Mouse (Mus musculus): ENCODE data around the gene Slc46a1. TPM values are rescaled to one million over a fixed set of nuclear protein-coding genes. Genes with fewer than 3 reads are reported as not detected.
A peak's percentile ranks its signal among the peaks of the same experiment; 100 is the strongest.

Slc46a1 gene
- polyA plus RNA-seq (2015; fragmentation: Nextera tagmentation; extraction: Ambion mirVana) = 15.7 and 16.2 TPM in 2 replicates

DNA sequence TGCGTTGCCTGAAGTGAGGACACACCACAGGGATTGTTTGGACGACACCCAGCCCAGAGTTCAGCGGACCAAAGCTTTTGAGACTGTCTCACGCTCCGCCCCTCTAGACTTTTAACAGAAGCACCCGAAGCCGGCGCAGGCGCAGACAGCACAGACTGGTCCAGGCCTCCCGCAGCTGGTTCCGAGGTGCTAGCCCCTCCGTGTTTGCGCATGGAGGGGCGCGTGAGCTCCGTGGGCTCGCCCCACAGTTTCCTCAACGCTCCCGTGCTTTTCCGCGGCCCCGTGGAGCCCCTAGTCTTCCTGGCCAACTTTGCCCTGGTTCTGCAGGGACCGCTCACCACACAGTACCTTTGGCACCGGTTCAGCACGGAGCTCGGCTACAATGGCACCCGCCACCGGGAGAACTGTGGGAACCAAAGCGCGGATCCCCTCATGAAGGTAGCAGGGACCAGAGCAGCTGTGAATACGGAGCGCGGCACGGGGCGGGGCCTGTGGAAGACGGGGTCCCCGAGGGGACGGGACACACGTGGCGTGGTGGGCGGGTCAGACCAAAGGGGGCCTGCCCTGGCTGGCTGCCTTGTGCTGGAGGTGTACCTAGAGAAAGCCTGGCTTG is at the start of gene Slc46a1:
Gene Slc46a1, plus strand, starts transcription at position 130 of the 613 bp plus-strand sequence.
- Histone ChIP-seq H3K4me1 (peaks cover 16% of the 10 kb centered on the region), H3K4me3 (peak within 1 kb of the TSS; percentile 80), H3K9me3 (replicated peaks) (0 out of 2 replicates have a peak, but pooled peaks cover 4% of the 10 kb centered on the region), H3K9ac (peak within 1 kb of the TSS; percentile 83), H3K27me3 (no peaks in the 10 kb centered on the region), H3K27ac (peak within 1 kb of the TSS; percentile 86), H3K4me2 (peak within 1 kb of the TSS; percentile 87), H3K36me3 (ENCODE audit: poor library complexity, severe bottlenecking) (no peaks in the 10 kb centered on the region)
- peak; percentile 95 for ATAC-seq
- under 1% methylated on average over 41 of the region's 41 CpGs for WGBS

DNA sequence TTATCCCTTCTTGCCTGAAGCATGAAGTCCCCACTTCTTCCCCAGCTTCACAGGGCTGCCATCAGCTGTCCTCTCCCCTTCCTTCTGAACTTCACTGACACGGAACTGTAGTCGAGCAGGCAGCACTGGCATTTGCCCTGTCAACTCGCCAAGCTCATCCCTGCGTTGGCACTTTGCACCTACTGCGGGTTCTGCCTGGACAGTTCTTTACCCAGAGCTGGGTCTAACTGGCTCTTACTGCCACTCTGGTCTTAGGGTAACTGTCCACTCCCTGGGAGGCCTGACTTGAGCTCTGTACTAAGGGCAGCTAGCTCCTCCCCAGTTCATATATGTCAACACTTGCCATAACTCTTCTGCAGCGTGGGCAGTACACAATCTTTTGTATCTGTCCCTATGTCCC is 48.6 kb upstream of the Slc46a1 start:
- peaks cover 4% of the 10 kb centered on the region; the same call in 1 of the 2 replicates for H3K27me3 ChIP-seq
- no peak overlapping the region for H3K4me3 ChIP-seq
- ATAC-seq = no peak
- H3K9ac ChIP-seq = no peak overlapping the region
- WGBS = 88% methylated on average over 6 of the region's 6 CpGs
- H3K27ac ChIP-seq = no peak overlapping the region
- H3K9me3 ChIP-seq (replicated peaks) = no peaks in the 10 kb centered on the region
- H3K4me1 ChIP-seq = no peaks in the 10 kb centered on the region
- no peaks in the 10 kb centered on the region for H3K36me3 ChIP-seq (ENCODE audit: poor library complexity, severe bottlenecking)
- H3K4me2 ChIP-seq = no peak overlapping the region

GRCm38 (mm10) chr11:78420263-78420889 is 45.1 kb upstream of the Slc46a1 start:
- no peak for ATAC-seq

DNA sequence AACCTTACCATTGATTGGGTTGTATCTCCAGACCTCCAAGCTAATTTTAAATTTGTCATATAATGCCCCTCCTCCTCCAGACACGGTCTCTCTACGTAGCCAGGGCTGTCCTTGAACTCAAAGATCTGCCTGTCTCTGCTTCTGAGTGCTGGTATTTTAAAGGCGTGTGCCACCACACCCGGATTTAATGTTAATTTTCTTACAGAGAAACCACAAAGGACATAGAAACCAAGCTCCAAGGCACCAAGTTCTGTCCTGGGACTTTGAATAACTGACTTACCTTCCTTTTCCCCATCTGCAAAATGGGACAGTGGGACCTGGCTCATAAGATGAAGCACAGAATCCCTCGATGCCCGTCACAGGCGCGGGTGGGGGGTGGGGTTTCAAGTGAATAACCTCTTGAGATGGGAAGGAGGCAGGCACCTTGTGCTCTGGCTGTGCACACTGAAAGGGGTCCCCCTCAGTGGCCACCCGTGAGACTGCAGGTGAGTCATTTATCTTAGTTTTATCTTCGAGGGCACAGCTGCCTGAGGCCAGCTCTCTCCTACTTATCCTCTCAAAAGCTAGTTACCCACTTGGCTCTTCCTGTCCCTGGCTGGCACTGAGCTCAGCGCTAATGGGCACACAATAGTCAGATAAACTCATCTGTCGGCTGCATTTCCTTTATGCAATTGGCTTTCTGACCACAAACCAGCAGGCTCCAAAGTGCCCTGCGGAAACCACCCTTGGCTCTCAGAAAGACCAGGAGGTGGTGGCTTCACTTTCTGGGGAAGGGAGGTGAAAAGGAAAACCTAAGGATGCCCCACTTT is 44.1 kb upstream of the Slc46a1 start:
- Histone ChIP-seq H3K4me2 (no peak overlapping the region), H3K4me1 (no peaks in the 10 kb centered on the region), H3K27ac (no peak overlapping the region), H3K27me3 (0 out of 2 replicates have a peak, but pooled peaks cover 2% of the 10 kb centered on the region), H3K4me3 (no peak overlapping the region), H3K36me3 (ENCODE audit: poor library complexity, severe bottlenecking) (no peaks in the 10 kb centered on the region), H3K9me3 (replicated peaks) (no peaks in the 10 kb centered on the region), H3K9ac (no peak overlapping the region)
- WGBS = 71% methylated on average over 13 of the region's 13 CpGs
- ATAC-seq = no peak

More at GRCm38 (mm10) chr11:78420263-78420889, 45.1 kb upstream of the Slc46a1 start:
- Histone ChIP-seq H3K4me3 (no peak overlapping the region), H3K36me3 (ENCODE audit: poor library complexity, severe bottlenecking) (no peaks in the 10 kb centered on the region), H3K27me3 (0 out of 2 replicates have a peak, but pooled peaks cover 2% of the 10 kb centered on the region), H3K9me3 (replicated peaks) (no peaks in the 10 kb centered on the region), H3K27ac (no peak overlapping the region), H3K4me1 (no peaks in the 10 kb centered on the region), H3K9ac (no peak overlapping the region), H3K4me2 (no peak overlapping the region)
- WGBS = 86% methylated on average over 12 of the region's 12 CpGs

- Histone ChIP-seq H3K27ac (no peak within 1 kb of the TSS), H3K9me3 (replicated peaks) (no peaks in the 10 kb centered on the region), H3K4me2 (no peak within 1 kb of the TSS), H3K27me3 (0 out of 2 replicates have a peak, but pooled peaks cover 2% of the 10 kb centered on the region), H3K9ac (no peak within 1 kb of the TSS), H3K36me3 (ENCODE audit: poor library complexity, severe bottlenecking) (no peaks in the 10 kb centered on the region), H3K4me1 (no peaks in the 10 kb centered on the region), H3K4me3 (no peak within 1 kb of the TSS)
- no peak for ATAC-seq
- 31% methylated on average over 13 of the region's 13 CpGs for WGBS
Measured at GRCm38 (mm10) chr11:78422055-78422819, 43.3 kb upstream of the Slc46a1 start, which contains the start of gene Slc13a2. Slc13a2 (minus strand) TSS chr11:78422217.

DNA sequence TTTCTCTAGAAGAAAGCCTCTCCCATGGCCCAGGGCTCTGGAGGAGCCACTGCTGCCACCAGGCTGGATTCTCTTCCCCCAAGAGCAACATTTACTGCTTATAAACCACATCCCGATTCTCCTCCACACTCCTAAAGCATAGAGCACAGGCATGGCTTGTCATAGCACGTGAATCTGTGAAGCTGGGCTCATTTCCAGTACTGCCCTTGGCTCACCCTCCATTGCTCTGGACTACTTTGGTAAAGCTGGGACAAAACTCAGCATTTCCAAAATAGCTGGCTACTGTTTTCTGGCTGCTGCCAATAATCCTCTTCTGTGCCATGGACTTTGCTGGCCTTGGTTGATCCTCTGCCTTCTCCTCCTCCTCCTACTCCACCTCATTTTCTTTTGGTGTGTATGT is 41.1 kb upstream of the Slc46a1 start:
- no peak overlapping the region for H3K9ac ChIP-seq
- H3K36me3 ChIP-seq (ENCODE audit: poor library complexity, severe bottlenecking) = no peaks in the 10 kb centered on the region
- no peak overlapping the region for H3K27ac ChIP-seq
- H3K4me3 ChIP-seq = no peak overlapping the region
- no peaks in the 10 kb centered on the region for H3K9me3 ChIP-seq (replicated peaks)
- 85% methylated on average over 2 of the region's 2 CpGs for WGBS
- no peaks in the 10 kb centered on the region for H3K4me1 ChIP-seq
- 0 out of 2 replicates have a peak, but pooled peaks cover 2% of the 10 kb centered on the region for H3K27me3 ChIP-seq
- no peak overlapping the region for H3K4me2 ChIP-seq
- no peak for ATAC-seq

GRCm38 (mm10) chr11:78425572-78425971 is 39.9 kb upstream of the Slc46a1 start:
- no peak overlapping the region for H3K9ac ChIP-seq
- H3K4me3 ChIP-seq = no peak overlapping the region
- no peaks in the 10 kb centered on the region for H3K9me3 ChIP-seq (replicated peaks)
- H3K4me2 ChIP-seq = no peak overlapping the region
- H3K27me3 ChIP-seq = 0 out of 2 replicates have a peak, but pooled peaks cover 2% of the 10 kb centered on the region
- H3K4me1 ChIP-seq = no peaks in the 10 kb centered on the region
- 93% methylated on average over 1 of the region's 1 CpGs for WGBS
- H3K36me3 ChIP-seq (ENCODE audit: poor library complexity, severe bottlenecking) = no peaks in the 10 kb centered on the region
- ATAC-seq = no peak
- H3K27ac ChIP-seq = no peak overlapping the region

GRCm38 (mm10) chr11:78427655-78428054 is 37.8 kb upstream of the Slc46a1 start:
- no peak for ATAC-seq

DNA sequence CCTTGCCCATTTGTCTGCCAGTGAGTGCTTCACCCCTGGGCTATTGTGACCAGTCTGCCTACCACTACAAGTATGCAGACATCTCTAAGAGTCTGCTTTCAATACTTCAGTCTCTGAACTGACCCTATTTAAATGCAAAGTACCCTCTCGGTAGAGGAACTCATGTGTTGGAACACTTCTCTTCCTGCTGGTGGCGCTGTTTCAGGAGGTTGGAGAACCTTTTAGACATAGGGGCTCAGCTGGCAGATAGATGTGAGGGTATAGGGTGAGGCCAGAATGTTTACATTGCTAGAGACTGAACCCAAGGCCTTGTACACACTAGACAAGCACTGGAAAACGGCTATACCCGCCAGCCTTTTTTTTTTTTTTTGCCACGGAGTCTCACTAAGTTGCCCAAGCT is 37.2 kb upstream of the Slc46a1 start:
- no peak overlapping the region for H3K27ac ChIP-seq
- H3K9ac ChIP-seq = no peak overlapping the region
- no peak for ATAC-seq
- H3K4me1 ChIP-seq = no peaks in the 10 kb centered on the region
- H3K4me3 ChIP-seq = no peak overlapping the region
- H3K9me3 ChIP-seq (replicated peaks) = no peaks in the 10 kb centered on the region
- 77% methylated on average over 5 of the region's 5 CpGs for WGBS
- no peak overlapping the region for H3K4me2 ChIP-seq
- H3K27me3 ChIP-seq = no peaks in the 10 kb centered on the region
- no peaks in the 10 kb centered on the region for H3K36me3 ChIP-seq (ENCODE audit: poor library complexity, severe bottlenecking)

More at GRCm38 (mm10) chr11:78427655-78428054, 37.8 kb upstream of the Slc46a1 start:
- Histone ChIP-seq H3K4me1 (no peaks in the 10 kb centered on the region), H3K9ac (no peak overlapping the region), H3K4me2 (no peak overlapping the region), H3K9me3 (replicated peaks) (no peaks in the 10 kb centered on the region), H3K27ac (no peak overlapping the region), H3K36me3 (ENCODE audit: poor library complexity, severe bottlenecking) (no peaks in the 10 kb centered on the region), H3K27me3 (no peaks in the 10 kb centered on the region), H3K4me3 (no peak overlapping the region)
- WGBS = 95% methylated on average over 6 of the region's 6 CpGs

GRCm38 (mm10) chr11:78430195-78430878 is 35.2 kb upstream of the Slc46a1 start:
- H3K4me3 ChIP-seq = no peak overlapping the region
- H3K27ac ChIP-seq = no peak overlapping the region
- no peaks in the 10 kb centered on the region for H3K9me3 ChIP-seq (replicated peaks)
- WGBS = 53% methylated on average over 11 of the region's 11 CpGs
- ATAC-seq = no peak
- no peaks in the 10 kb centered on the region for H3K36me3 ChIP-seq (ENCODE audit: poor library complexity, severe bottlenecking)
- H3K27me3 ChIP-seq = no peaks in the 10 kb centered on the region
- H3K9ac ChIP-seq = no peak overlapping the region
- H3K4me1 ChIP-seq = no peaks in the 10 kb centered on the region
- H3K4me2 ChIP-seq = no peak overlapping the region

GRCm38 (mm10) chr11:78431176-78431575 is 34.3 kb upstream of the Slc46a1 start:
- H3K9ac ChIP-seq = no peak overlapping the region
- peaks cover 5% of the 10 kb centered on the region; the same call in 1 of the 2 replicates for H3K4me1 ChIP-seq
- no peak for ATAC-seq
- H3K9me3 ChIP-seq (replicated peaks) = no peaks in the 10 kb centered on the region
- no peak overlapping the region for H3K27ac ChIP-seq
- no peaks in the 10 kb centered on the region for H3K27me3 ChIP-seq
- WGBS = 92% methylated on average over 10 of the region's 10 CpGs
- no peak overlapping the region for H3K4me3 ChIP-seq
- H3K36me3 ChIP-seq (ENCODE audit: poor library complexity, severe bottlenecking) = no peaks in the 10 kb centered on the region
- no peak overlapping the region for H3K4me2 ChIP-seq
